Mouse (Mus musculus) heart, embryonic 14.5 days (tissue): ENCODE measurements around the gene Cep135. TPM values are rescaled to one million over a fixed set of nuclear protein-coding genes. Genes with fewer than 3 reads are reported as not detected.

Experiments
- ATAC-seq: fragments of 200-750 bp; cut with Nextera tagmentation; 2 replicates; pipeline ENCODE4 v1.8.0; 2017; ENCODE audit warnings: low read depth, moderate TSS enrichment; ENCODE audit not compliant: insufficient number of reproducible peaks, insufficient read depth, low FRiP score
- H3K27ac ChIP-seq, 2 experiments: fragments of 200-500 bp in 1 of 2; fragments of 300-500 bp in 1 of 2; sonication (generic) in 1 of 2; replicated peaks in 1 of 2; 2 replicates each; pipeline ENCODE4 v1.5.1; 2012 to 2014; ENCODE audit warnings: low read depth in 2 of 2, low read length in 2 of 2, control low read depth in 1 of 2, mild to moderate bottlenecking in 1 of 2, mixed read lengths in 1 of 2; ENCODE audit not compliant: control insufficient read depth in 1 of 2, insufficient read depth in 1 of 2
- H3K27me3 ChIP-seq: fragments of 300-500 bp; sonication (generic); 2 replicates; pipeline ENCODE4 v1.6.1; 2014; ENCODE audit warnings: mild to moderate bottlenecking, low read length, control low read depth; ENCODE audit not compliant: control insufficient read depth, insufficient read depth
- H3K36me3 ChIP-seq: fragments of 300-500 bp; sonication (generic); 2 replicates; pipeline ENCODE4 v1.6.1; 2014; ENCODE audit warnings: mild to moderate bottlenecking, control low read depth, low read length, mixed read lengths; ENCODE audit not compliant: control insufficient read depth, insufficient read depth
- H3K4me1 ChIP-seq, 2 experiments: fragments of 200-500 bp in 1 of 2; fragments of 300-500 bp in 1 of 2; sonication (generic) in 1 of 2; 2 replicates each; pipeline ENCODE4 v1.6.1; 2012 to 2014; ENCODE audit warnings: low read length in 2 of 2, control low read depth in 1 of 2, mixed read lengths in 1 of 2; ENCODE audit not compliant: control insufficient read depth in 2 of 2, insufficient read depth in 2 of 2
- H3K4me2 ChIP-seq: fragments of 300-500 bp; sonication (generic); 2 replicates; pipeline ENCODE4 v1.6.1; 2014; ENCODE audit warnings: mild to moderate bottlenecking, low read length
- H3K4me3 ChIP-seq, 2 experiments: fragments of 200-500 bp in 1 of 2; fragments of 300-500 bp in 1 of 2; sonication (generic) in 1 of 2; 2 replicates each; pipeline ENCODE4 v1.5.1; 2012 to 2014; ENCODE audit warnings: low read length in 2 of 2, mild to moderate bottlenecking in 2 of 2, control low read depth in 1 of 2, low read depth in 1 of 2, moderate library complexity in 1 of 2; ENCODE audit not compliant: control insufficient read depth in 1 of 2, insufficient read depth in 1 of 2
- H3K9ac ChIP-seq: fragments of 300-500 bp; sonication (generic); 2 replicates; pipeline ENCODE4 v1.6.1; 2014; ENCODE audit warnings: mild to moderate bottlenecking, low read length
- H3K9me3 ChIP-seq: fragments of 300-500 bp; sonication (generic); 2 replicates; pipeline ENCODE4 v1.6.1; 2016; ENCODE audit warnings: low read length, control low read depth; ENCODE audit not compliant: control insufficient read depth
- WGBS: fragments of 180-500 bp; shearing (Covaris S2); extraction: QIAGEN DNeasy Blood & Tissue Kit; methylation state at CpG from one replicate; pipeline ENCODE4 v1.1.7; 2014; 5-methylcytosine and 5-hydroxymethylcytosine counted together
- polyA plus RNA-seq: library from polyadenylated mRNA; unstranded; fragments of >200 nt; fragmentation: Nextera tagmentation; extraction: Ambion mirVana; gene quantifications from 2 replicates; pipeline ENCODE4 v1.2.1, GENCODE M21; 2014

The Cep135 gene
- polyA plus RNA-seq, 1 experiment from 2014 or later = 5.3 TPM

DNA sequence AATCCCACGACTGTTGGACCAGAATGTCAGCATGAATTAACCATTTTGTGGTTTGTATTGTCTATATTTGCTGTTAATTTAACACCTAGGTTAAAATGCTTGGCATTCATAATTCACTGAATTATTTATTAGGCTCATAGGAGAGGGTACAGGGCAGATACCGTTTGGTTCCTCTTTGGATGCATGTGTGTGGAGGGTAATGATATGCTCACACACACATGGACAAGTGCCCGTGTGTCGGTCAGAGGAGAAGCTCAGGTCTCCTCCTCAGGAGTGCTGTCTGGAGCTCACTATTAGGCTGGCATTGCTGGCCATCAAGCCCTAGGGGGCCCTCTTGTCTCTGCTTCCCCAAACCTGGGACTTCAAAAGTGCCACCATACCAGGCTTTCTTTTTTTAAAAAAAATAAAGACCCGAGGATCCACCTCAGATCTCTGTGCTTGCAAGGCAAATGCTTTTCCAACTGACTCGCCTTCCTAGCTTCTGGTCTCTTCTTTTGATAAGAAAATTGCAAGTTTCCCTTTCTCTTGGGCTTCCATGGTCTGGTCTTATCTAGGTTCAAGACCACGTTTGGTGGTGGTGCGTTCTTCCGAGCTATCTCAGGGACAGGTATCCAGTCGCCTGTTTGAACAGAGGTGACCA is 99.6 kb downstream of the Cep135 start:
- no peaks in the 10 kb centered on the region for H3K9me3 ChIP-seq
- no peak for ATAC-seq
- H3K4me1 ChIP-seq = no peaks in the 10 kb centered on the region
- no peak overlapping the region for H3K27ac ChIP-seq
- no peak overlapping the region for H3K4me3 ChIP-seq
- H3K27me3 ChIP-seq = no peaks in the 10 kb centered on the region
- WGBS = 82% methylated on average over 10 of the region's 10 CpGs
- no peaks in the 10 kb centered on the region for H3K36me3 ChIP-seq
- H3K9ac ChIP-seq = no peak overlapping the region
- H3K4me2 ChIP-seq = no peak overlapping the region

GRCm38 (mm10) chr5:76688643-76689042 is 100.1 kb downstream of the Cep135 start:
- H3K27ac ChIP-seq = no peak overlapping the region
- H3K9ac ChIP-seq = no peak overlapping the region
- H3K4me3 ChIP-seq = no peak overlapping the region
- no peaks in the 10 kb centered on the region for H3K27me3 ChIP-seq
- H3K4me2 ChIP-seq = no peak overlapping the region
- ATAC-seq = no peak
- 70% methylated on average over 6 of the region's 6 CpGs for WGBS
- H3K9me3 ChIP-seq = no peaks in the 10 kb centered on the region
- no peaks in the 10 kb centered on the region for H3K36me3 ChIP-seq
- H3K4me1 ChIP-seq = no peaks in the 10 kb centered on the region

DNA sequence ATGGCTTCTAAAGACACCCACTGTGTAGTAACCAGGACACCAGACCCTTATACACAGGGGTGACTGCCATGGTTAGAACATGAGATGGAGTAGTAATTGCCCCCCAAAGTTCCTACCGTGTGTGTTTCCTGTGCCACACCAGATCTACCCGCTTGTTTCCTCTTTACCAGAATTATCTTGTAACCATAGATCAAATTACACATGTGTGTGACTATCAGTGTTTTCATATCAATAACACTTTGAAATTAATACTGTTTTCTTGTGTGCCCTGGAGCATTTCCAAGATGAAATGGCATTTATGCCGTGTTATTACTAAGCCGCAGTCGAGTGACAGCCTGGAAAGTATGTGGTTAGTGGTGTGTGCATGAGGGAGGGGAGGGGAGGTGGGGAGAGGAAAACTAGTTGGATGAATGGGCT is 101.7 kb downstream of the Cep135 start:
- H3K9ac ChIP-seq = no peak overlapping the region
- 79% methylated on average over 5 of the region's 5 CpGs for WGBS
- no peaks in the 10 kb centered on the region for H3K9me3 ChIP-seq
- no peak for ATAC-seq
- no peaks in the 10 kb centered on the region for H3K4me1 ChIP-seq
- no peak overlapping the region for H3K27ac ChIP-seq
- no peaks in the 10 kb centered on the region for H3K36me3 ChIP-seq
- H3K4me3 ChIP-seq = no peak overlapping the region
- H3K27me3 ChIP-seq = no peaks in the 10 kb centered on the region
- H3K4me2 ChIP-seq = no peak overlapping the region

GRCm38 (mm10) chr5:76691251-76691650 is 102.8 kb downstream of the Cep135 start:
- Histone ChIP-seq H3K27ac (no peak overlapping the region), H3K4me3 (no peak overlapping the region), H3K36me3 (no peaks in the 10 kb centered on the region), H3K9me3 (peaks cover 6% of the 10 kb centered on the region; the same call in 1 of the 2 replicates), H3K9ac (no peak overlapping the region), H3K27me3 (no peaks in the 10 kb centered on the region), H3K4me1 (no peaks in the 10 kb centered on the region), H3K4me2 (no peak overlapping the region)
- WGBS = 92% methylated on average over 5 of the region's 5 CpGs
- ATAC-seq = no peak

GRCm38 (mm10) chr5:76691706-76692424 is 103.4 kb downstream of the Cep135 start:
- no peaks in the 10 kb centered on the region for H3K4me1 ChIP-seq
- H3K27me3 ChIP-seq = no peaks in the 10 kb centered on the region
- no peak overlapping the region for H3K4me3 ChIP-seq
- no peak for ATAC-seq
- no peak overlapping the region for H3K9ac ChIP-seq
- no peaks in the 10 kb centered on the region for H3K36me3 ChIP-seq
- H3K9me3 ChIP-seq = peaks cover 6% of the 10 kb centered on the region; the same call in 1 of the 2 replicates
- 79% methylated on average over 12 of the region's 12 CpGs for WGBS
- no peak overlapping the region for H3K4me2 ChIP-seq
- H3K27ac ChIP-seq = no peak overlapping the region

Other genes starting within 250 kb of the Cep135 start
- not detected in 2 replicates for gene Nmu, start 224.9 kb upstream of the Cep135 start, polyA plus RNA-seq
- gene Gm7271, start 104.7 kb upstream of the Cep135 start, polyA plus RNA-seq = not detected in 2 replicates
- gene Exoc1, start 59.4 kb upstream of the Cep135 start, polyA plus RNA-seq = 24.7 and 28.1 TPM in 2 replicates
- gene C530008M17Rik, start 67.8 kb downstream of the Cep135 start, polyA plus RNA-seq = 36.1 and 38.0 TPM in 2 replicates